Mouse (Mus musculus) layer of hippocampus, adult 9-11 months (tissue): Measurements from ENCODE around the gene Gpr142.

Experiments
- DNase-seq: peaks from one replicate; pipeline ENCODE4 v3.0.0; 2022

Gpr142 gene

GRCm38 (mm10) chr11:114802540-114803267 is 4.0 kb downstream of the Gpr142 start:
- DNase-seq, result no peak

GRCm38 (mm10) chr11:114803990-114804389 is 5.3 kb downstream of the Gpr142 start:
- no peak for DNase-seq

GRCm38 (mm10) chr11:114807025-114807424 is 8.3 kb downstream of the Gpr142 start:
- DNase-seq, result no peak

- no peak for DNase-seq
Measured at GRCm38 (mm10) chr11:114807686-114808427, 9.1 kb downstream of the Gpr142 start.

GRCm38 (mm10) chr11:114809371-114809770 is 10.6 kb downstream of the Gpr142 start:
- DNase-seq, result no peak

GRCm38 (mm10) chr11:114810344-114810743 is 11.6 kb downstream of the Gpr142 start:
- DNase-seq, result no peak

GRCm38 (mm10) chr11:114812731-114813240 is 14.1 kb downstream of the Gpr142 start:
- DNase-seq, result peak; percentile 83

GRCm38 (mm10) chr11:114814873-114815592 is 16.3 kb downstream of the Gpr142 start:
- no peak for DNase-seq

- no peak for DNase-seq
Measured at GRCm38 (mm10) chr11:114816934-114817333, 18.2 kb downstream of the Gpr142 start.

GRCm38 (mm10) chr11:114818185-114818584 is 19.5 kb downstream of the Gpr142 start:
- DNase-seq, result peak; percentile 30

- DNase-seq, result no peak
Measured at GRCm38 (mm10) chr11:114819110-114819509, 20.4 kb downstream of the Gpr142 start.

GRCm38 (mm10) chr11:114820444-114820843 is 21.7 kb downstream of the Gpr142 start:
- DNase-seq, result no peak

- DNase-seq, result no peak
Measured at GRCm38 (mm10) chr11:114821325-114821724, 22.6 kb downstream of the Gpr142 start.

GRCm38 (mm10) chr11:114822727-114823126 is 24.0 kb downstream of the Gpr142 start:
- peak; percentile 91 for DNase-seq

- DNase-seq, result no peak
Measured at GRCm38 (mm10) chr11:114823199-114823725, 24.5 kb downstream of the Gpr142 start.

GRCm38 (mm10) chr11:114826686-114827085 is 28.0 kb downstream of the Gpr142 start:
- no peak for DNase-seq

- DNase-seq, result no peak
Measured at GRCm38 (mm10) chr11:114829499-114830432, 31.0 kb downstream of the Gpr142 start.

- no peak for DNase-seq
Measured at GRCm38 (mm10) chr11:114830433-114830773, 31.7 kb downstream of the Gpr142 start.

GRCm38 (mm10) chr11:114833166-114833565 is 34.4 kb downstream of the Gpr142 start:
- DNase-seq, result no peak

GRCm38 (mm10) chr11:114843818-114844463 is 45.2 kb downstream of the Gpr142 start:
- DNase-seq, result no peak

GRCm38 (mm10) chr11:114844464-114845220 is 45.9 kb downstream of the Gpr142 start:
- no peak for DNase-seq
